Mouse (Mus musculus) right cerebral cortex, adult 18-20 months (tissue): ENCODE data around the gene Sstr3.

Source experiments
- DNase-seq: peaks from one replicate; pipeline ENCODE4 v3.0.0; 2022; ENCODE audit warnings: mixed read lengths

Gene Sstr3

DNA sequence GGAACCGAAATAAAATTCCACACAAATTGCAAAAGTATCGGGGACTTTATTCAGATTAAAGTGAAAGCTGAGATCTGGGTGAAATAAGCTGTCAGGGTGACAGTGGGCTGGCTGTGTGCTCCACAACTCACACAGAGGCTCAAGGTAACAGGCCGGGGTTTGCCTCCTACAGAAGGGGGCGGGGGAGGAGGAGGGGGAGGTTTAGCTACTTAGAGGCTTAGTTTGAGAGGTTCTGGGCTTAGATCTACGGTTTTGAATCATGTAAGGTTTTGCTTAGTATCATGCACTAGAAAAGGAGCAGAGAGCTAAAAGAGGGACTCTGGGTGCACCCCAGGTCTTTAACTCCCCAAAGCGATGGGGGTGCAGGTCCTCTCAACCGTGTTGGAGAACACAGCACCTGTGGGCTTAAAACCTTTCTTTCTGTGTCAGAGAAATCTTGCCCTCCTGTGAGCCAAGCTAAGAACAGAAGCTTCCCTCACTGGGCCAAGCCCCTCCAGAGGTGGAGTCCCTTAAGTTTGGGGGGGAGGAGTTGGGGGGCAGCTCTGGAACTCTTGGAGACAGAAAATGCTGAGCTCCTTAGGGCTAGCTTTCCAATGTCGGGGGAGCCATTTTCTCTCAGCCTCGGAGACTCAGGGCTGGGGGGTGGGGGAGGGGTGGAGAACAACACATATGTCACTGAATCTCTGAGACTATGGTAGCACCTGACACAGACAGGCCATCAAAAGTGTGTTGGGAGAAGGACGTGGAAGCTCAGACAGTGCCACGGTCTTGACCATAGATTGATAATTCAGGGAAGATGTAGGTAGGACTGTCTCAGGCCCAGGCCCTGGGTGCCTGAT, 14.9 kb upstream of the Sstr3 start:
- DNase-seq: no peak

DNA sequence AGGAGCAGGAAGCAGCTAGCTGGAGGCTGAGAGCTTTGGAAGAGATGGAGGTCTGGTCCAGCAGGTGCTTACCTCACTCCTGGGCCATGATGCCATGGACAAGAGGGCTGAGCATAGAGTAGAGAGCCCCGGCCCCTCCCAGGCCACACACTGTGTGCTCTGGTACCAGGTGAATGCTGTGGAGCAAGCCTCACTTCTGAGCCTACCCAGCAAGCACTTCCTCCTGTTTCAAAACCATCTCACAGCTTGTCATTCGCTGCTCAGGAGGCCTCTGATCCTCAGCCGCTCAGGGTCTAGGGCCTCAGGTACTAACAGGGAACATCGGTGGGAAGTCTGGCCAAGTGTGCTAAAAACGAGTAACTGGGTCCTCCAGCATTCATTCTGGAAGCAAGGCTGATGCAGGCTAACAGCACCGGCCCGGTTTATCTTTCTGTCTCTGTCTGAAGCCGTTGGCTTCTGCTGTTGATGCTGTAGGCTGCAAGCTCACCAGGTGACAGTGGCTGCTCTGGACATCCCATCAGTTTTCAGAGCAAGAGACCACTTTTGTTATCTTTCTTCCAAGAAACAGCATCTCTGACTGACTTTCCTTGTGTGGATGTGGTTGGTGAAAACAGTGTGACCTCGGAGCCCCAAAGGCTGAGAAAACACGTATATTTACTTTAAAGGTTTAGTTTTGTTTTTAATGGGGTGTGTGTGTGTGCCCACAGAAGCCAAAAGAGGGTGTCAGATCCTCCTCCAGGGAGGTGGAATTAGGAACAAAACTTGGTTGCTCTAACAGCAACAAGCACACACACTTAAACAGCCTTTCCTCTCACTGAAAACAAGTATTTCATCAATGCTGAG, 13.4 kb upstream of the Sstr3 start:
- DNase-seq: no peak

DNA sequence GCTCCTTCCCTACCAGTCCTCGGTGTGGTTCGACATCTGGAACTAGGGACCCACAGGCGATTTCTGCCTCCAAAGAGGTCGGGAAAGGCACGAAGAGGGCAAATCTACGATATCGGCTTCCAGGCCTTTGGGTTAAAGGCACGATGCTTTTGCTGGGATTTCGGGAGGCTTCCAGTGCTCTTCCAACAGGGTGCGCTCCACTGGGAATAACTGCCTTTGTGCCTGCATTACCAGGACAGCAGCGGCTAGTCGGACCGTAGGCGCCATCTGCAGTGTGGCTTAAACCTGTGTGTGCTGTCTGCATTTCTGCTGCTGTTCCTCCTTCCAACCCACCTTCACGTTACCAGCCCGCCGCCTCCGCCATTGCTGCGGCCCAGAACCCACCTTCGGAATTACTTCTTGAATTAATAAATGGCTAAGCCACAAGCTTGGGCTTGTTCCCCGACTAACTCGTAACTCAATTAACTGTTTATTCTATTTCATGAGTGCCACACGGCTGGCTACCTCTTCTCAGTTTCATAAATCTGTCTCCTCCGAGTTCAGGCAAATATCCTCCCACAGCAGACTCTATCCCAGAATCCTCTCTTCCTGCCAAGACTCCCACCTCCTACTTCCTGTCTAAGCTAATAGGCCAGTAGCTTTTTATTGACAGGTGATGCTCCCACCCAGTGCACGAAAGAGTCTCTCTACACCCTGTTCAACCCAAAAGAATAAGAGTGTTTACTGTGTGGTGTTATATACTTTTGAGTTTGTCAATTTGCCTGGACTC, 10.2 kb upstream of the Sstr3 start:
- no peak for DNase-seq

DNA sequence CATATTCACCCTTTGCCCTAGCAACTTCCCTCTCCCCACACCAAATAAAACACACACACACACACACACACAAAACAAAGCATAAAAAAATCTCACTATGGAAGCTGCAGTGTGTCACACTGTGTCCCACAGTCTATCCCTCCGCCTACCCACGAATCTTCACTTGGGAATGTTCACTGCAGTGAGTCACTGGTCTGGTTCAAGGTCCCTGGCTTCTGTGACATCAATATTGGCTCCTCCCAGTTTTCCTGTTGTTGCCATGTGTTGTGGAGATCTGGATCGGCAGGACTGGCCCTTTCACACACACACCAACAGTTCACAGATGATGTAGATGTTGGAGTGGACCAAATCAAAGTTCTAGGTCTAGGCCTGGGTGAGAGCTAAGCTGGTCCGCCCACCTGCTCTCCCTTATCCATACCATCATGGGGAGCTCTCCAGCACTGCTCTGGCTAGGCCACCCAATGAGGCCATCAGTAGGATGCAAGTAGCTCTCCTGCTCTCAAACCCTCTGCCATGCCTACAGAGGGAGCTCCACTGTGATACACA, 4.8 kb upstream of the Sstr3 start:
- DNase-seq: no peak

DNA sequence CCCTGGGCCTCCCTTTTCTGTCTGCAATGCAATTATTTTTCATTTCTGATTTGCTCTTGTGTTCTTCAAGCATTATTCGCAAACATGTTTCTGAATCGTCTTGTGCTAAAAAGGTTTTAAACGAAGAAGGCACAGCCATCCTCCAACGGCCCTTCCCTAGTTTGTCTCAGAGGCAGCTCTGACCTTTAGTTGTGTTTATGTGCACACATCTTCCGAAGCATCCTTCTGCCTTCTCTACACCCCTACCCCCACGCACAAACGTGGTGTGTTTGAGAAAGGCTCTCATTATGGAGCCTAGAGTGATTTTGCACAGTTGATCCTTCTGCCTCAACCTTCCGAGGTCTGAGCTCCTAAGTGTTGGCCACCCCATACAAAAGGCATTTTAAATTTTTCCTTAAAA, 4.2 kb upstream of the Sstr3 start:
- no peak for DNase-seq

DNA sequence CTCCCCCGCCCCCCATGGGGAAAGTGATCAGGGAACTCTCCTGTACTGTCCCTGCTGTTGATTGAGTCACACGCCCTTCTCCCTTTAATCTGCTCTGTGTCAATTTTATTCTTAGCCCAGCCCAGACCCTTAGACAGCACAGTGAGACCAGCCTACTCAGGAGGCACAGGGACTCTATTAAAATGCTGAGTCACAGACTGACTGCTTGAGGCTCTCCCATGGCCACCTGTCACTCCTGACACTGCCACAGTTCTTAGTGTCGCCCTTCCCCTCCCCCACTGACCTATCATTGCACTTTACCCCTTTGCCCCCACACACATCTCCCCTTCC, 3.8 kb upstream of the Sstr3 start:
- no peak for DNase-seq

DNA sequence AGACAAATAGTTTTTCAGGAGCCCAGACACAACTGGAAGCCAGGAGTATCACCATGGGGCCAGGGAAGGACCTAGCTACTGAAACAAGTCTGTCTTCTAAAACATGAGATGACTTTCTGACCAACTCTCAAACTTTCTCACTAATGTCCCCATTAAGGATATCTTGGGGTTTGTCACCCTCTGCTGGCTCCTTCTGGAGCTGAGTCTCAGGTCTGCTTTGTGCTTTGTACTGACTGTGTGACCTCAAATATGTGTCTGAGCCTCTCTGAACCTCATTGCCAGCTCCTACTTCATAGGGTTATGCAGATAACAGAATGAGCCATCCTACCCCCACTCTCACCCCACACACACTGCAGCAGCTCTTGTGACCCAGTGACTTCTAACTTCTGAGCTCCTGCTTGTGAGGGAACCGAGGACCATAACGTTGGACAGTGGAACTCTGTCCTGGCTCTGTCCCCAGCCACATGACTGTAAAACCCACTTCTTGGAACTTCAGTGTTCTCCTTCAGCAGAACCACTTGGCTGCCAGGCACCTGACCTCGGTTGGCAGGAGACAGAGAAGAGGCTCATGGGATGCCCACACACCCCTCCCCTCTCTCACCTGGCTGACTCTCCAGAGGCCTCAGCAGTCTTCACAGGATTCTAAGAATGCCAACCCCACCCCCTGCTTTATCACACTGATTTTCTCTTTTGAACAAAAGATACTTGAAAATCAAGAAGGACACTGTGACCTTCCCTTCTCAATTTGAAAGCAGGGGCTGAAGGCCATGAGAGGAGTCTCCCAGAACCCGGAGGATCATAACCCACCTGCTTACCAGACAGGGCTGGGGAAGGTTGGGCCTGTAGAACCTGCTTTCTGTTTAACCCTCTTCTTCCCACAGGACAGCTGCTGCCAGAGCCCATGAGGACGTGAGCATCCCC, 3.2 kb upstream of the Sstr3 start:
- no peak for DNase-seq

DNA sequence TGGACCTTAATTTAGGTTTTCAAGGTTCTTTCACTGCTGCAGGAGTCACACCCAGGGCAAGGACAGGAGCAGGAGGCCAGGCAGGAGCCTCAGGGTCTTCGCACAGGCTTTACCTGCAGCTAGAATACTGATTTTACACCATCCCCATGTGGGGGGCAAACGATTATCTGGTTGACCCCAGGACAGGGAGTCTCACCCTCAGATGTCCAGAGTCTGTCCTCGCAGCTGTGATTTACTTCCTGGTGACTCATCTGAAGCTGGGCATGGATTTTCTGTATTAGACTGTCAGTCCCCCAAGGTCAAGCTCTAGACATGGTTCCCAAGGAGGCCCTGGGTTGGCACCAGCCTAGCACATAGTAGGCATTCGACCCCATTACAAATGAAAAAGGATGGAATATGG, 1.6 kb upstream of the Sstr3 start:
- no peak for DNase-seq

DNA sequence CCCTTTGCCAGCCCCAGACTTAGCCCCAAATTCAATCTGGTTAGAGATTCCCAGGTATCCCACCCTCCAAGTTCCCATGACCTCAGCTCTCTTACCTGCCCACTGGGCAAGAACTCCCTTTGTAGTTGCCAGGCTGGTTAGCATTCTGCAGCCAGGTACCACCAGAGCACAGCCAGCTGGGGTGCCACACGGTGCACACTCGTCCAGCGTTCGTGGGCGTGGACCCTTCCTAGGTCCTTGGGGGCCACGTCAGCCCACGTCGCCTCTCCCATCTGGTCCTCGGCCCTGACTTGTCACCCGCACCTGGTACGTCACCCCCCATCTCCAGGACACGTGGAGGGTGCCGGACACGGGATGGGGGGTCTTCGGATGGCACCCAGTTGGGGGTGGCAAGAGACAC, 444 bp downstream of the Sstr3 start:
- no peak for DNase-seq

DNA sequence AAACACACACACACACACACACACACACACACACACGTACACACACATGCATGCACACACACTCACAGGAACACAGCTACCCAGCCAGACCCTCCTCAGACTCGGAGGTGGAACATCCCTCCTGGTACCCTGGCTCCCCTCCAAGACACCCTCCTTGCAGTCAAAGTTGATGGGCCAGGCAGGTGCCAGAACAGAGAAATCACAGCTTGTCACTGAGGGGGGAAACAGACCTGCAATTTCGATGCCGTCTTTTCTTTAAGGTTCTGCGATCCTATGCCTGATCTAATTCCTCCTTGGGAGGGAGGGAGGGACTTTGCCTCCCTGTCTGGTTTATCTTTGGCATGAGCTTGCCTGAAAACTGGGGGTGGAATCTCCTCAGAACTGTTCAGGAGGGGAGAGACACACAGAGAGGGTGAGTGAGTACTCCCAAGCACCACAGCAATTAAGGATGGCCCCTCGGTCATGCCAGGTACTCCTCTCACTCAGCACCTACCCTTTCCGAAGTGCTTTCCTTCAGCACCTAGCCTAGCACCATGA, 1.6 kb downstream of the Sstr3 start:
- peak; percentile 57 for DNase-seq

DNA sequence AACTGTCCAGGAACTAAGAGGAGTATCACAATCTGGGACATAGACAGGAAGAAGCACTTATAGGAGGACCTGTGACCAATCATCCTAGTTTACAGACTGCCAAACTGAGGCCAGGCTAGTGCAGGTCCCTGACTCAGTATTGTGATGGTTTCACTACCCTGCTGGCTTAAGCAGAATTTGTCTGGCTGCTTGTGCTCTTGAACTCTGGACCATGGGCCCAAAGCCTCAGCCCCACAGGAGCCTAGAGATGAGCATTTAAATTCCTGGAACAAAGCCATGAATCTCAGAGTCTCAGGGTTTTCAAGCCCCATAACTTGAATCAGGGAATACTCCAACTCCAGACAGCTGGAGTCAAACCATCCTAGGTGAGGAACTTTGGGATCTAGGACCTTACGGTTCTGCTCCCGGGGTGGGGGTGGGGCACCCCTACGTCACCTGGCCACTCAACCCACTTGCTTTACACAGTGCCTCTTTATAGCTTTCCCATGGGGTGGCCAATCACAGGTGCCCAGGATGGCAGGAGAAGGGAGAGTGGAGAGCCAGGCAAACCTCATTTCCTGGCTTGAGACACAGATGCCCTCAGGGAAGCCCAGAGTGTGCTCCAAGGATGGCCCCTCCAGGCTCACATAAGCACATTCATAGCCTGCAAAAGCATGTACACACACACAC, 2.3 kb downstream of the Sstr3 start:
- no peak for DNase-seq

DNA sequence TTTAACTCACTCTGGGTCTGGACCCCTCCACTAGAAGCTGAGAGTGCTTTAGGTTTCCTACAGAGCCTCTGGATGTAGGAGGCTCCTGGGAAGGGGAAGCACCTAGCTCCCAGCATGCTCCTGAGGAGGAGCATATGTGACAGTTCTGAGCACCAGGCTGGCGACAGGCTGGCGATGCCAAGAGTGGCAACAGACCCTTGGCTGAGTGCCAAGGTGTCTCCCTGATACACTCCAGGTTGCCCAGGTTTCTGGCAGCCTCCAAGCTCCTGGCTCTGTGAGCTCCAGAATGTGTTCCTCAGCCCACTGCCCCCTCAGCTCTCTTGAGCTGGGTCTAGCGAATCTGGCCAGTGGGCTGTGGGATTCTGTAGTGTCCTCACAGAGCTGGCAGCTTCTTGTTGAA, 2.9 kb downstream of the Sstr3 start:
- no peak for DNase-seq

DNA sequence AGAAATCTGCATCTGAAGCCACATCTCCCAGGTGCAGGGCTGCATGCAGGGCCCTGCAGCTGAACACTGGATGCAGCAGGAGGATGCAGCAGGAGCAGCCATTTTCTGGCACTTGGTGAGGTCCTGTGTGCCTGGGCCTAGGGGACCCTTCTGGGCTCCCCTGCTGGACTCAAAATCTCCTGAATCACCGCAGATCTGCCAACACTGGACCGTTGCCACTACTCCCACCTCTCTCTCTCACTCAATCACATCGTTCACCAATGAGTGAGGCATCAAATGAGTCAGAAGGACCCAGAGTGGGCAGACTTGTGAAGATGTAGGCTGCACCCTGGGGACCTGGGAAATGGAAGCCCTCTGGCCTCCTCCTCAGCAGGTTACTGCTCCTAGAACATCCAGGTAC, 3.4 kb downstream of the Sstr3 start:
- DNase-seq: peak; percentile 60

DNA sequence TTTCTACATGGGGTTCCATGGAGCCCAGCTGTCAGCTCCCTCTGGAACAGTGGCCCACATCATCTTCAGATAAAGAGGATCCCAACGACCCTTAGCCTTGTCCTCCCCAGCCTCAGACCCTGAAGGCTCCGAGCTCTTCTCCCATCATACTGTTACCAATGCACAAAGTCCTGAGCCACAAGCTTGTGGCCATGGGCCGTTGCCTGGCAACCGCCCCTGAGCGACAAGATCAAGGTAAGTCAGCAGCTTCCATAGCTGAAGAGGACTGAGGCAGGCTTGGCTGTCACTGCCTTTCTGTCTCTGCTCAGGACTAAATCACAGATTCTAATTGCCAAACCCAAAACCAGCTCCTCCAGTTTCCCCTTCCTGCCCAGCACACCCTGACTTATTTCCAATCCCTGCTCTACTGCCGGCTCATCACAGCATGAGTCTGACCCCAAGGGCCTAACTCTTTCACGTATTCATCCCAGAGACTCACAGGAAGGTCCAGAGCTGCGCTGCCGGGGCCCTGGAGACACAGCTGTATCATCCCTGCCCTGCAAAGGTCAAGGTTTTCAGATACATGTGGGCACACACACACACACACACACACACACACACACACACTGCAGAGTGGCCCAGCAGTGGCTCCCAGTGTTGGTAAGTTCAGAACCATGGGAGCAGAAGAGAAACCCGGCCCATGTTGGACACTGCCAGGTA, 8.6 kb downstream of the Sstr3 start:
- no peak for DNase-seq

DNA sequence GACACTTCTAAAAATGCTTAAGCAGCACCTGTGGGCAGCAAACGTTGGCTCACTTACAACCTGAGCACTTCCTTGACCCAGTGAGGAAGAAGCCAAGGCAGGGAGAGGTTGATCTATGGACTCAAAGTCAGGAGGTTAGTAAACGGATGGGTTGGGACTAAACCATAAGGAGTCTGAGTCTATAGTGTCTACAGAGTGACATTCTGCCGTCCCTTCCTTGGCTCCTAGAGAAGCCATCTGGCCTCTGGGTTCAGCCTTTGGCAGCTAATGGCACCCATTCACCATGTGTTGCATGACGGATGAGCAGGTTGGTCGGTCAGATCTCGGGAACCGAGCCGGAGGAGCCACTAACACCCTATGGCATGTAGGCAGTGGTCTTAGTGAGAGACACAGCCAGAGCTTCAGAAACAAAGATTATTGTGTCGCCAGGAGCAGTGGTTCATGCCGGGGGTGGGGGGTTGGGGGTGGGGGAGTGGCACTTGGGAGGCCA, 11.1 kb downstream of the Sstr3 start:
- no peak for DNase-seq

DNA sequence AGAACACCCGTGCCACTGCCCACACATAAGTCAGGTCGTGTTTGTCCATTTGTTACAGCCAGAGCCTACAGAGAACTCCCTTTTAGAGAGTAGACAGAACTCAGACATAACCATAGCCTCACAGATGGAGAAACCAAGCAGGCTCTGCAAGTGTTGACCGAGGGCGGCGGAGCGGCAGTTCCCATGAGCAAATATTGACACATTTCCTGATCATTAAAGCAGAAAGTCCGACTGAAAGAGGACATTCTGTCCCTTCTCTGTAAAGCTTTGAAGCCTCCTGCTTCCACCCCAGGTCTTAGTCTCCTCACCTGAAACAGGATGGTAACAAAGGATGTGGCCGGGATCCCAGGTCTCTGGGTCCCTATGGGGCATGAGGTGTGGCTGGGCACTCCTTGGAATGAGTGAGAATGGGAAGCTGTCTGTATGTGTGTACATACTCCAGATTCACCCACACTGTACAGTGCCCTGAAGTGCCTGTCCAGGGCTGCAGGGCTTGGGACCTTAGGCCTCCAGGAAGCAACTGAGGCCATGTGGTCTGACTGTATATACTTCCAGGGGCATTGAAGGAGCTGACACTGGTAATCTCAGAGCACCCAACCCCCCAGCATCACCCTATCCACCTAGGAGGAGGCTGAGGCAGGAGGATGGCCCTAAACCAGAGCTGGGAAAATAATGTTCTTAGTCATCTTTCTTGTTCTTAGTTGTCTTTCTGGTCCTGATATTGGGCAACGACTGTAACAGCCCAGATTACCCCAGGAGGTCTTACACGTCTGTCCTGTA, 11.7 kb downstream of the Sstr3 start:
- DNase-seq: no peak

DNA sequence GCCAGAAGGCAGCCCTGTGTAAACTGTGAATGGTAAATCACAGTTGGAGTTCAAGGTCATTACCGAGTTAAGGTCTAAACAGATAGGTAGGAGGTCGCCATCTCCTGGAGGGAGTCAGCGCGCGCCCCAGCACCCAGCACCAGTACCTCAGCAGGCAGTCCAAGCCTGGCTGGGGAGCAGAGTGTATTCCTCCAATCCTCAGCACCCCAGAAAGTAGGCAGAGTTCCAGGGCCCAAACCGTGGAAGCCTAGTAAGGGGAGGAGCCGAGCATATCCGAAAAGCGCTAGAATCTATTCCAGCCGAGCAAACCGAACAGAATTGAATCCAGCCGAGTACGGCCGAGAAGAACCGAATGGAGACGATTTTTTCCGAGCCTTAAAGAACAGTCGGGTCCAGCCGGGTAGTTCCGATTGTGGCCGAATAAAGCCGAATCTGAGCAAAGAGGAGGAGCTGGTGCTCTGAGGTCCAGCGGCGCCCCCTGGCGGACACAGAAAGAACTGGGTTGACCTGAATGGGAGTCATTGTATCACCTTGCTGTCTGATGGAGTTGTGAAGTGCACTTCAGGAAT, 12.5 kb downstream of the Sstr3 start:
- DNase-seq: peak; percentile 99

DNA sequence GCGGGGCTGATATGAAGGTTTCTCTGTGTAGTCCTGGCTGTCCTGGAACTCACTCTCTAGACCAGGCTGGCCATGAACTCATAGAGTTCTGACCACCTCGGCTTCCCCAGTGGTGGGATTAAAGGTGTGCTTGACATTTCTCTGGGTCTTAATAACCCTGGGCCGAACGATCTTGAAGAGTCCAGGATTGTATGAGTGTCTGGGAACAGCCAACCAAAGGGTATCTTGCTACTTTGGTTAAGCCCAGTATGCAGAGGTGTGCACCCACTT, 13.1 kb downstream of the Sstr3 start:
- no peak for DNase-seq

DNA sequence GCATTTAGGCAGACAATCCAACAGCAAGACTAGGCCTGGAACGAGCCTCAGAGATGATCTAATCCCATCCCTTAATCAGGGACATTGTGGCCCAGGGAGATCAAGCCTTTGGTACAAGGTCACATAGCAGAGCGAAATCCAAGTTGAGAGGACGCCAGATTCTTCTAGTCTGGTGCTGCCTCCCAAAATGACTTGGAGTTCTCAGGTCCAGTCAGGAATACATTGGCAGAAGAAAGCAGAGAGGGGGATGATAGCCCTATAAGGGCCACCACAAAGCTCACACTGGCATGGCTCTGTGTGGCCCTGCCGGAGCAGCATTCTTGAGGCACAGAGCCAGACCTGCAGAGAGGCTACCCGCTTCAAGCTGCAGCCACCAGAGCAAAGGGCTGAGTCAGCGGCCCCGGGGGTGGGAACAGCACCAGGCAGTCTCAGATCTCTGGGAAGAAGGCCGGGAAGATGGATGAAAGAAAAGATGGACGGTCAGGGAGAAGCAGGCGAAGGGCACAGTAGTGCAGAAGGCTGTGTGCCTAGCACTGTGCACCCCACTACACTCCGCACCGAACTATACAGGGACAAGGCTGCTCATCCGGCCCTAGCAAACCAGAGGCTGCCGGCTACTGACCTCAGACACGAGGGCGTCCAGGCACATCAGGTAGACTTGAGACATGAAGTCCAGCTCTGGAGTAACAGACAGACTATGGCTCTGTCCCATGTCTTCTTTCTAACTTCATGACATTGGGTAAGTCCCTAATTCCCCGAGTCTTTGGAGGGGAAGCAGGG, 13.6 kb downstream of the Sstr3 start, which contains the start of gene C1qtnf6:
Gene C1qtnf6, minus strand, starts transcription at position 746 of the 780 bp plus-strand sequence.
- DNase-seq: no peak
